Mouse (Mus musculus) erythroblast, embryonic 14.5 days (primary cell): ENCODE results near the gene Ankub1.

Experiments used
- GATA1 ChIP-seq: IDR thresholded peaks from 2 replicates; pipeline ENCODE4 v1.6.1; 2012; ENCODE audit warnings: low read length, inconsistent platforms, mixed read lengths
- TAL1 ChIP-seq: IDR thresholded peaks from 3 replicates; pipeline ENCODE4 v1.6.1; 2012; ENCODE audit warnings: low read length, inconsistent platforms, mixed read lengths

GRCm38 (mm10) chr3:57692719-57693118 is at the start of gene Ankub1:
- no peak for TF ChIP-seq GATA1
- TF ChIP-seq TAL1 = no peak
